Mouse (Mus musculus): ENCODE measurements around the gene 1810013L24Rik. TPM values are rescaled to one million over a fixed set of nuclear protein-coding genes. Genes with fewer than 3 reads are reported as not detected.
"Not testable (repeated sequence)": the region's sequence is repeated elsewhere in the genome, so short reads cannot be mapped to it uniquely, and the experiment has no call there.

Gene 1810013L24Rik
- polyA plus RNA-seq, 1 experiment from 2014 or later, result 23.1 TPM

DNA sequence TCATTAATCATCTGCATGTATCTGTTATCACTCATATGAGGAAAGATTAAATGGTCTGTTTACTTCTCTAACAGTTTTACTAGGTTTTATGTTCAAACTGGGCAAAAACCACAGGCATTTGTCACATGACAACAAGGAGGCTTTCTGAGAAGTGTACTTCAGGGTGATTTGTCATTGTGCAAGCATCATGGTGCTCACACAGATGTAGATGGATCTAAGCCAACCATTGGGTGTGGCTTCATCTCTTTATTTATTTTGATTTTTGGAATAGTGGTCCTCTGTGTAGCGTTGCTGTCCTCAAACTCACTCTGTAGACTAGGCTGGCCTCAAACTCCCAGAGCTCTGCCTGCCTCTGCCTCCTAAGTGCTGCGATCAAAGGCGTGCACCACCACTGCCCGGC, 65.4 kb downstream of the 1810013L24Rik start:
- Histone ChIP-seq H3K4me3 (ENCODE audit: low read depth, low read length) (no peak overlapping the region), H3K27me3 (ENCODE audit: control insufficient read depth, insufficient read depth, low read length) (no peaks in the 10 kb centered on the region), H3K27ac (ENCODE audit: low read depth, low read length) (no peak overlapping the region), H3K36me3 (ENCODE audit: control insufficient read depth, insufficient read depth, low read length) (no peaks in the 10 kb centered on the region), H3K4me1 (replicated peaks; ENCODE audit: control insufficient read depth, insufficient read depth, low read length) (no peaks in the 10 kb centered on the region), H3K9me3 (ENCODE audit: control insufficient read depth, low read length) (no peaks in the 10 kb centered on the region), H3K9ac (ENCODE audit: low read length) (no peak overlapping the region), H3K4me2 (ENCODE audit: low read depth, low read length, severe bottlenecking) (no peak overlapping the region)
- DNase-seq (ENCODE audit: low spot score), result no peak
- ATAC-seq (replicated peaks; ENCODE audit: low FRiP score), result no peak
- WGBS, result 97% methylated on average over 4 of the region's 4 CpGs

DNA sequence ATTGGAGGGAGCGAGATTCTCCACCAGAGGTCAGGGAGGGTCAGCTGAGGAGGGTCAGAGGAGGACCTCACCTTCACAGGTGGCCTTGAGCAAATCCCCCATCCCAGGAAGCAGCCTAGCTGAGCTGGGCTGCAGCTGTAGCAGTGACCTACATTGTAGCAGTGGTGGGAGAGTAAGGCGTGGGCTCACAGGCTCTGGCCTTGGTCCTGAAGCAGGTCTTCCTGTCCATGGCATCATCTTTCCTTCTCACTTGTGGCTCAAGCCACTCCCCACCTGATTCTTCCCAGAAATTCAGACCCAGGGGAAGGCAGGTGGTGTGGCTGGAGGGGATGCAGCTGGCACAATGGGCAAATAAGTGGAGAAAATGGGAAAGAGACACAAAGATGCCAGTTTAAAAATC, 76.2 kb downstream of the 1810013L24Rik start:
- not testable (repeated sequence) for H3K4me1 ChIP-seq (replicated peaks; ENCODE audit: control insufficient read depth, insufficient read depth, low read length); H3K4me3 ChIP-seq (ENCODE audit: low read depth, low read length); H3K9ac ChIP-seq (ENCODE audit: low read length); H3K4me2 ChIP-seq (ENCODE audit: low read depth, low read length, severe bottlenecking); H3K36me3 ChIP-seq (ENCODE audit: control insufficient read depth, insufficient read depth, low read length); H3K27ac ChIP-seq (ENCODE audit: low read depth, low read length); ATAC-seq (replicated peaks; ENCODE audit: low FRiP score); H3K27me3 ChIP-seq (ENCODE audit: control insufficient read depth, insufficient read depth, low read length); H3K9me3 ChIP-seq (ENCODE audit: control insufficient read depth, low read length); DNase-seq (ENCODE audit: low spot score)
- WGBS, result 14% methylated on average over 2 of the region's 2 CpGs

Other genes with a start within 250 kb of the 1810013L24Rik start
- gene Pmm2, start 192.4 kb upstream of the 1810013L24Rik start, polyA plus RNA-seq (2014; fragmentation: Nextera tagmentation; extraction: Ambion mirVana), result 43.8 and 44.8 TPM in 2 replicates
- 19.9 and 20.8 TPM in 2 replicates for gene Tmem186, start 192.4 kb upstream of the 1810013L24Rik start, polyA plus RNA-seq (2014; fragmentation: Nextera tagmentation; extraction: Ambion mirVana)
- 55.9 and 62.2 TPM in 2 replicates for gene Carhsp1, start 157.9 kb upstream of the 1810013L24Rik start, polyA plus RNA-seq (2014; fragmentation: Nextera tagmentation; extraction: Ambion mirVana)
- gene Gm5767, start 149.3 kb upstream of the 1810013L24Rik start, polyA plus RNA-seq (2014; fragmentation: Nextera tagmentation; extraction: Ambion mirVana), result not detected in 2 replicates
- 45.7 and 47.4 TPM in 2 replicates for gene Usp7, start 37.8 kb upstream of the 1810013L24Rik start, polyA plus RNA-seq (2014; fragmentation: Nextera tagmentation; extraction: Ambion mirVana)